Mouse (Mus musculus) heart, embryonic 10.5 days (tissue): Measurements from ENCODE around the gene Rsl24d1. TPM values are rescaled to one million over a fixed set of nuclear protein-coding genes. Genes with fewer than 3 reads are reported as not detected.
"Not testable (repeated sequence)": the region's sequence is repeated elsewhere in the genome, so short reads cannot be mapped to it uniquely, and the experiment has no call there.

Source experiments
- DNase-seq: peaks from one replicate; pipeline ENCODE4 v3.0.0-alpha.2; 2017; ENCODE audit warnings: low spot score
- H3K27ac ChIP-seq: fragments of 300-500 bp; sonication (generic); 2 replicates; pipeline ENCODE4 v1.5.1; 2016; ENCODE audit warnings: mild to moderate bottlenecking
- H3K27me3 ChIP-seq: fragments of 300-500 bp; sonication (generic); 2 replicates; pipeline ENCODE4 v1.6.1; 2016; ENCODE audit warnings: mild to moderate bottlenecking; ENCODE audit not compliant: poor library complexity, insufficient read depth, severe bottlenecking
- H3K36me3 ChIP-seq: fragments of 300-500 bp; sonication (generic); 2 replicates; pipeline ENCODE4 v1.6.1; 2016; ENCODE audit warnings: mild to moderate bottlenecking, moderate library complexity
- H3K4me1 ChIP-seq: fragments of 300-500 bp; sonication (generic); 2 replicates; pipeline ENCODE4 v1.6.1; 2016; ENCODE audit warnings: mild to moderate bottlenecking
- H3K4me3 ChIP-seq: fragments of 300-500 bp; sonication (generic); 2 replicates; pipeline ENCODE4 v1.5.1; 2016; ENCODE audit warnings: mild to moderate bottlenecking, moderate library complexity
- H3K9me3 ChIP-seq: fragments of 300-500 bp; sonication (generic); 2 replicates; pipeline ENCODE4 v1.6.1; 2016; ENCODE audit warnings: mild to moderate bottlenecking, moderate library complexity
- WGBS: fragments of 180-500 bp; shearing (Covaris S2); methylation state at CpG from one replicate; pipeline ENCODE4 v1.1.7; 2016; 5-methylcytosine and 5-hydroxymethylcytosine counted together
- polyA plus RNA-seq: library from polyadenylated mRNA; unstranded; fragments of >200 nt; fragmentation: Nextera tagmentation; extraction: Ambion mirVana; gene quantifications from 2 replicates; pipeline ENCODE4 v1.2.1, GENCODE M21; 2016

Gene Rsl24d1
- polyA plus RNA-seq, 1 experiment from 2014 or later, result 124 TPM

DNA sequence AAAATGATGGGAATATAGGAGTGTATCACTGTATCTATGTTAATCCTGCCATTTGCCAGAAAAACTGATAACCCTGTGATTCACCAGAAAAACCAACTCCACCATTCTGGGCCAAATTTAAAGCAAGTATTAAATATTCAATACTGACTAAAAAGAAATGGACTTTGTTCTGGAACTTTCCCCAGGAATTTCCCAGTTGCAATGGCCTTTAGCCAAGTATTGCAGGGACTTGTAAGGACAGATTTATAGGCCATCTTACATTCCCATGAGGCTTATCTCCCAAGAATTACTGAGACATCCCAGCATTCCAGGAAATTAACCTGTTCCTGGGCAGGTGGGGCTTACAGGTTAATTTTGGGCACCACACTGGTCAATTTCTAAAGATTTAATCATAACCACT, 7.5 kb upstream of the Rsl24d1 start:
- no peak overlapping the region for H3K4me3 ChIP-seq
- no peak for DNase-seq
- H3K9me3 ChIP-seq, result no peaks in the 10 kb centered on the region
- H3K27me3 ChIP-seq, result peaks cover 58% of the 10 kb centered on the region
- H3K27ac ChIP-seq, result no peak overlapping the region
- no peaks in the 10 kb centered on the region for H3K36me3 ChIP-seq
- H3K4me1 ChIP-seq, result peaks cover 9% of the 10 kb centered on the region

DNA sequence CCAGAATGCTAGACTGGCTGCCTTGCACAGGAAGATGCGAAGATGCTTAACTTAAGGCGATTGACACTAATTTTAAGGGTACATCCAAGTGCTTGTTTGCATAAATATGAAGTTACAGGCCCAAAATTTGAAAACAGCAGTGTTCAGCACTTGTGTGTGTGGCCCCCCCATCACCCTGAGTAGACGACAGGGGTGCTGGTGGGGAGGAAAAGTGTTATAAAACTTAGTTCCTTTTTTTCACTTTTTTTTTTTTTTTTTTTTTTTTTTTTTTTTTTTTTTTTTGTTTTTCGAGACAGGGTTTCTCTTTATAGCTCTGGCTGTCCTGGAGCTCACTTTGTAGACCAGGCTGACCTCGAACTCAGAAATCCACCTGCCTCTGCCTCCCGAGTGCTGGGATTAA, 3.5 kb downstream of the Rsl24d1 start:
- H3K27ac ChIP-seq, H3K4me3 ChIP-seq, H3K27me3 ChIP-seq, DNase-seq, H3K4me1 ChIP-seq, H3K9me3 ChIP-seq: not testable (repeated sequence)
- WGBS, result 94% methylated on average over 6 of the region's 6 CpGs
- peaks cover 60% of the 10 kb centered on the region for H3K36me3 ChIP-seq

DNA sequence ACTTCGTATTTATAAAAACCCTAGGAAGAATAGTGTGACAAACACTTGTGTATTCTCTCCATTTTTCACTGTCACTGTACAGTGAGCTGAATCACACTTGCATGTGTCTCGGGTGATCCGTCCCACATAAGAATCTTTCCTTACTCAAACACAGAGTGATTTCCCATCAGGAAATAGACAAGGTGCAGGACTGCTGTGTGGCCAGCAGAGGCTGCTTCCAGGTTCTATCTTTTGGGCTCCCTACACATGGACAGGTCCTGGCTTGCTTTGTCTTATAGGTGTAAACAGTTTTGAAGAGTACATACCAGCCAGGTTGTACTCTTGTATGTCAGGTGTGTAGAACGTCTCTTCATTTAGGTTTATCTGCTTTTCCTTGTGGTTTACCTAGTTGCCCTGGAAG, 4.8 kb downstream of the Rsl24d1 start:
- Histone ChIP-seq H3K4me1 (0 out of 2 replicates have a peak, but pooled peaks cover 5% of the 10 kb centered on the region), H3K27me3 (no peaks in the 10 kb centered on the region), H3K36me3 (peaks cover 70% of the 10 kb centered on the region), H3K9me3 (no peaks in the 10 kb centered on the region), H3K4me3 (no peak overlapping the region), H3K27ac (no peak overlapping the region)
- DNase-seq, result no peak
- WGBS, result 82% methylated on average over 4 of the region's 4 CpGs

DNA sequence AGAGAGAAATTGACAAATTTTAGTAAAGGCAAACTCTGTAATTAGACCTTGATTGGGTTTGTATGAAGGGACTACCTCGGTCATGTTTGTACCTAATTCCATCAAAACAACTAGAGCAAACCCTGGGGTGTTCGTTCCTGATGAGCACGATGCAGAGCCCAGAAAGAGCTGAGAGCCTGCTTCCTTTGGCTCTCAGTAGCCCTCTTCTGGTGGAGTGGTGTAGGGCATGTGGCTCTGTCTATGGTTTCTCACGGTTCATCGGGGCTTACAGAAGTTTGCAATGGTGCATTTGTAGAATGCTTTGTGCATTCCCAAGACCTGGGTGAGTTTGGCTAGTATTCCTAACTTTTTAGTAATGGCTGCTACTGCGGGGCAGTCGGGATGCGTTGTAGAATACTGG, 8.5 kb downstream of the Rsl24d1 start:
- no peak overlapping the region for H3K4me3 ChIP-seq
- peaks cover 89% of the 10 kb centered on the region for H3K36me3 ChIP-seq
- no peaks in the 10 kb centered on the region for H3K9me3 ChIP-seq
- WGBS, result 74% methylated on average over 8 of the region's 8 CpGs
- no peaks in the 10 kb centered on the region for H3K27me3 ChIP-seq
- no peaks in the 10 kb centered on the region for H3K4me1 ChIP-seq
- H3K27ac ChIP-seq, result no peak overlapping the region
- DNase-seq, result no peak

DNA sequence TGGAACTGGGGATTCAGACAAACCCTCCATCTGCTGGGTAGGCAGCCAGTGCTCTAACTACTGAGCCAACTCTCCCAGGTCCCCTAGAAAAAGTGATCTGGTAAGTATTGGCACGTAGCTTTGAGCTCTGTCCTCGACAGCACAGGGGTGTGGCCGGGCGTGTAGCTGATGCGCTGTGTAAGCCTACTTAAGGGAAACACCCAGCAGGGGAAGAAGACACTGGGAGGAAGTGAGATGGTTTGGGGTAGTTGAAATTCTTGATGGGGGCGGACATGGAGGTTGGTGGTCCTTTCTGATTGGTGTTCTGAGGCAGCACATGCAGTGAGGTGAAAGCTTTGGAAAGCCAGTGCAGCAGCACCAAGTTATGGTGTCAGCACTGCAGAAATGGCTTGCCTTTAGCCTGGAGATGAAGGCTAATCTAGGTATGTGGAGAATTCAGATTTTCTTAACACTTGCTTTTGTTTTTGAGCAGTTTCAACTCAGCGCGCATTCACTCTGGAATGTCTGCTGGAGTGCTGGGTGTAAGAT, 11.9 kb downstream of the Rsl24d1 start:
- H3K4me3 ChIP-seq, result no peak overlapping the region
- no peak overlapping the region for H3K27ac ChIP-seq
- peaks cover 94% of the 10 kb centered on the region for H3K36me3 ChIP-seq
- WGBS, result 87% methylated on average over 8 of the region's 8 CpGs
- no peaks in the 10 kb centered on the region for H3K4me1 ChIP-seq
- DNase-seq, result no peak
- H3K27me3 ChIP-seq, result no peaks in the 10 kb centered on the region
- H3K9me3 ChIP-seq, result no peaks in the 10 kb centered on the region

DNA sequence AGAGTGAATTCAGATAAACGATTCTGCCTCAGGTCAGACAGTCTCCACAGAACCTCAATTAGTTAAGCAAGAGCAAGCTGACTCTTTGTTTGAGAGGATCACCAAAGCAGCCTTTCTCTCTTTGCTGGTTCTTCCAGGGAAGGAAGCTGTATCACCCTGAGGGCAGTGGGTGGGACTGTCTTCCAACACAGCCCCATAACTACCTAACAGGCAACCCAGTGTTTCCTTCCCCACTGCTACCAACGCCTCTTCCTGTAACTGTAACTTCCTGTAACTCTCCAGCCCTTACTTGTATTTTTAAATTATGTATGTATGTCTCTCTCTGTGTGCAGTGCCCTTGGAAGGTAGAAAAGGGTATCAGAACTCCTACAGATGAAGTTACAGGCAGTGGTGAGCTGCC, 14.2 kb downstream of the Rsl24d1 start:
- Histone ChIP-seq H3K27me3 (no peaks in the 10 kb centered on the region), H3K9me3 (no peaks in the 10 kb centered on the region), H3K4me1 (no peaks in the 10 kb centered on the region), H3K36me3 (peaks cover 71% of the 10 kb centered on the region), H3K27ac (no peak overlapping the region), H3K4me3 (no peak overlapping the region)
- DNase-seq, result no peak
- 90% methylated on average over 2 of the region's 2 CpGs for WGBS

DNA sequence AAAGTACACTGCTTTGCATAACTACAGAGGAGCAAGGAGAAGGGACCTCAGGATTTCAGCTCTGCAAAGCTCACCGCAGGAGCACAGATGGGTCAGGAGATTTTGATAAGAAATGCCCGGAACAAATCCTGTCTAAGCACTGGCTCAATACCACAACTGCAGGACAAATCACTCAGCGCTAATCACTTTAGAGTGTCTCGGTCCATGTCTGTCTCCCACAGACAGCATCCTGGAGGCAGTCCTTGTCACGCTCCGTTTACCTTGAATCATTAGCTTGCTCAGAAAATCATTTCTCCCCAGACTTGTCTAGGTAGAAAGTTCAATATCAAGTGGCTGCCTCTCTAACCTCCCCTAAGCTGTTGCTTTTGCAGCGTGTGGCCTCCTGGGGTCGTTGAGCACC, 16.6 kb downstream of the Rsl24d1 start:
- no peak for DNase-seq
- WGBS, result 80% methylated on average over 8 of the region's 8 CpGs
- H3K36me3 ChIP-seq, result peaks cover 50% of the 10 kb centered on the region

DNA sequence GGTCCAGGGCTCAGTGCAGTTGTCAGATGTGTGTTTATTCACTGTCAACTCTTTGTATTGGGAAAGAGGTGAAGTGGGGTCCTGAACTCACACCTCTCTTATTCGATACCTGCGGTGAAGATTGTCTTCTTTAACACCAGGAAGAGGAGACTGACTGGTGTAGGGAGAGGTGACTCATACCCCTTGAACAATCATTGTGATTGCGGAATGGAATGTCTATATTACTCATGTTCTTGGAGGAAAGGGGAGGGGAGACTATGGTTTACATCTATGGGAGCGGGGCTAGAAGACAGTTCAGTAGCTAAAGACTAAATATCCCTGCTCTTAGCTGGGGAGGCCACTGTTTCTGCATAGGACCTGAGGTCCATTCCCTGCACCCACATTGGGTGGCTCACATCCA, 17.3 kb downstream of the Rsl24d1 start:
- Histone ChIP-seq H3K27me3 (no peaks in the 10 kb centered on the region), H3K4me1 (no peaks in the 10 kb centered on the region), H3K36me3 (peaks cover 43% of the 10 kb centered on the region), H3K9me3 (no peaks in the 10 kb centered on the region), H3K27ac (no peak overlapping the region), H3K4me3 (no peak overlapping the region)
- 89% methylated on average over 4 of the region's 4 CpGs for WGBS
- DNase-seq, result no peak

More for the DNA sequence above, 16.6 kb downstream of the Rsl24d1 start:
- Histone ChIP-seq H3K4me1 (no peaks in the 10 kb centered on the region), H3K9me3 (no peaks in the 10 kb centered on the region), H3K27ac (no peak overlapping the region), H3K4me3 (no peak overlapping the region), H3K27me3 (no peaks in the 10 kb centered on the region)

DNA sequence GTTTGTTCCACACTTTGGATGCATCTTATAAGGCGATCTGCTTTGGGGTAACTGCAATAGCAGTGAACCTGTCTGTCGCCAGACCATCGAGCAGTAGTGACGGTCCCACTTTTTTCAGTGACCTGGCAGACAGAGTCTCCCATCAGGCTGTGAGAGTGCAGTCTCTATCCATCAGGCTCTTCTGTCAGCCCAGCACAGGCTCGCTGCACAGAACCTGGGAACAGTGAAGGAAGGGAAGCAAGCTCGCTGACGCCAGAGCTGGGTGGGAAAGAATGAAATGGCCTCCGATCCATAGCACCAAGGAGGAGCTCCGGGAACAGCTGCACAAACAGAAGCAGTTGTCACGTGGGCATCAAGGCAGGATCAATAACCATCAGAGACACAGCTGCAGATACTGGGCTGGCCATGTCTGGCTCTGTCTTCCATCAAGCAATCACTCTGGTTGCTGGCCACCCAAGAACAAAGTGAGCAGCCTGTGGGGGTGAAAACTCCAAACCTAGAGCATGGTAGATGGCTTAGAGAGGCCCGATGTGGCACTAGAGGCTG, 24.2 kb downstream of the Rsl24d1 start:
- 61% methylated on average over 11 of the region's 11 CpGs for WGBS
- H3K4me1 ChIP-seq, result 0 out of 2 replicates have a peak, but pooled peaks cover 3% of the 10 kb centered on the region
- H3K9me3 ChIP-seq, result no peaks in the 10 kb centered on the region
- no peak overlapping the region for H3K4me3 ChIP-seq
- no peak overlapping the region for H3K27ac ChIP-seq
- no peak for DNase-seq
- H3K27me3 ChIP-seq, result no peaks in the 10 kb centered on the region
- no peaks in the 10 kb centered on the region for H3K36me3 ChIP-seq

DNA sequence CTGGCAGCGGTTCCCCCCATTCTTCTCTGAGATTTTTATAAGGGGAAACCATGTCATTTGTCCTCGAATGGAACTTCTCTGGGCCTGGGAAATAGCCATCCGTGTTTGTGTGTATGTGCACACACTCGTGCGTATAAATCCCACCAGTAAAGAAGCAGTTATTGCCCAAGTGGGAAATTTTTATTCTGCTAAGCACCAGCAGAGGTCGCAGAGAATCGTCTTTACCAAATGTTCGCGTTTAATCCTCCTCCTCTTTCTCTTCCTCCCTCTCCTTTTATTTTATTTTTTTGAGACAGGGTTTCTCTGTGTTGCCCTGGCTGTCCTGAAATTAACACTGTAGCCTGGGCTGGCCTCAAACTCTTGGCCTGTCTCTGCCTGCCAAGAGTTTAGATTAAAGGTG, 41.1 kb downstream of the Rsl24d1 start:
- Histone ChIP-seq H3K4me1 (no peaks in the 10 kb centered on the region), H3K36me3 (no peaks in the 10 kb centered on the region), H3K4me3 (no peak overlapping the region), H3K9me3 (no peaks in the 10 kb centered on the region), H3K27me3 (no peaks in the 10 kb centered on the region), H3K27ac (no peak overlapping the region)
- no peak for DNase-seq
- 60% methylated on average over 9 of the region's 9 CpGs for WGBS

DNA sequence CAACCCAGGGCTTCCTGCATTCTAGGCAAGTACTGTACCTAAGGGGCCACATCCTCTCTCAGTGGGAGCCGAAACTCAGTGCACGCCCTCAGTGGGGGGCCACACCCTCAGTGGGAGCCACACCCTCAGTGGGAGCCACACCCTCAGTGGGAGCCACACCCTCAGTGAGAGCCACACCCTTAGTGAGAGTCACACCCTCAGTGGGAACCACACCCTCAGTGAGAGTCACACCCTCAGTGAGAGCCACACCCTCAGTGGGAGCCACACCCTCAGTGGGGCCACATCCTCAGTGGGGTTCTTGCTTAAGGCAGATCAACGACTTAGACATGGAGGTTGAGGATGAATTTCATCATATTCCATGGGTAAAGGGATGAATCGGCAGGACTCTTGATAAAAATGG, 44.7 kb downstream of the Rsl24d1 start:
- Histone ChIP-seq H3K27ac (no peak overlapping the region), H3K4me1 (no peaks in the 10 kb centered on the region), H3K36me3 (no peaks in the 10 kb centered on the region), H3K9me3 (no peaks in the 10 kb centered on the region), H3K27me3 (no peaks in the 10 kb centered on the region), H3K4me3 (no peak overlapping the region)
- WGBS, result 84% methylated on average over 4 of the region's 4 CpGs
- DNase-seq, result no peak

DNA sequence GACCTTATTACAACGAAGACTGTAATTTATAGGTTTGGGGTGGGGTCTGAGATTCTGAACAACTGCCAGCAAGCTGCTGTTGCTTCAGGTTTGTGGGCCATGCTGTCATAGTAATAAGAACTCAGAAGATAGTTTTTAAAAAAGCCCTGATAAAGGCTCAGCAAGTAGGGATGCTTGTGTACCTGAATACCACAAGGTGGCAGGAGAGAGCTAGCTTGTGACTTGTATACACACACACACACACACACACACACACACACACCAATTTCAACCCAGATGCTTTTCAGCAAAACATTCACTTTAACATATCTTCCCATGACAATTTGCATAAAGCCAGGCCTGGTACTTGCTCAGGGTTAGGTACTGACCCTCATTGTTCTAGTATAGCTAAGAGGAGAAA, 46.0 kb downstream of the Rsl24d1 start:
- no peak for DNase-seq
- Histone ChIP-seq H3K4me3 (no peak overlapping the region), H3K27me3 (peaks cover 4% of the 10 kb centered on the region; the same call in 1 of the 2 replicates), H3K4me1 (no peaks in the 10 kb centered on the region), H3K9me3 (no peaks in the 10 kb centered on the region), H3K36me3 (no peaks in the 10 kb centered on the region), H3K27ac (no peak overlapping the region)
- 53% methylated on average over 1 of the region's 1 CpGs for WGBS

DNA sequence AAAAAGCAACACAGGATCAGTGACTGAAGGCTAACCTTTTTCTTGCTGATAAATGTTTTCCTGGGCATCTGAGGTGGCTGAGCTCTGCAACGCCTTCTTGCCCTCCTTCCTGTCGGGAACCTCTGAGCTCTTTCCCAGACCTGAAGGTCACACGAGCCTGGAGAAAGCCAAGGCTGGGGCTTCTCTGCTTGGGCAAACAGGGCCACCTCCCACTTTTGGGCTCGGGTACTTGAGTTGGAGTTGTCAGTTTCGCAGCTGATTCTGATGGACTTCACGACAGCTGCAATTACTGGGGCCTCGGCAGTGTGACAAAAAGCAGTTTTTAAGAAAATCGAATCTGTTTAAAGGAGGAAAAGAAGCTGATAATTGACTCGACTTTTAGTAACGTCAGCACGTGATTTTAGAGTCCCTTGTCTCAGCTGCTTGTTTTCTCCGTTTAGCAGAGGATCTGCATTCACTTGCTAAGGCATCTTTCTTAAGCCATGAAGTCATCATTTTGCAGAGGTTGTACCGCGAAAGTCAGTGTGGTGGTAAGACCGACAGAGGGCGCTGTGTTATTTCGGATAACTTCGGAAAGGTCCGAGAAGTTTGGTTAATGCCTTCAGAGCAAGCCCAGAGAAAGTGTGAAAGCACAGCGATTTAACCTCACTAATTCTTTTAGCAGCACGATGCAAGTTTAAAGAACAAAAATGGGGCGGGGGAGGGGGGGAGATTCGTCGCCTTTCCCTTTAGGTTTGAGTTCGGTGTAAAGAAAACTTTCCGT, 49.5 kb downstream of the Rsl24d1 start:
- no peaks in the 10 kb centered on the region for H3K36me3 ChIP-seq
- WGBS, result 13% methylated on average over 26 of the region's 26 CpGs
- H3K4me1 ChIP-seq, result no peaks in the 10 kb centered on the region
- H3K4me3 ChIP-seq, result peak overlapping the region; percentile 49
- H3K9me3 ChIP-seq, result no peaks in the 10 kb centered on the region
- no peak overlapping the region for H3K27ac ChIP-seq
- DNase-seq, result peak; percentile 93
- H3K27me3 ChIP-seq, result peaks cover 4% of the 10 kb centered on the region; the same call in 1 of the 2 replicates
